Mouse (Mus musculus): Measurements from ENCODE around the gene Cd79a.

GRCm38 (mm10) chr7:24930475-24930874, 33.3 kb downstream of the Cd79a start:
- TF ChIP-seq CTCF (IDR thresholded peaks at IDR 0.05; ENCODE audit: low read depth, low read length) (no peak), POLR2A (IDR thresholded peaks at IDR 0.05; ENCODE audit: insufficient read depth, low read length) (no peak), EP300 (IDR thresholded peaks at IDR 0.05; ENCODE audit: insufficient read depth, low read depth, low read length) (no peak)
